Mouse (Mus musculus): ENCODE results near the gene Scp2.
"Not testable (repeated sequence)": the region's sequence is repeated elsewhere in the genome, so short reads cannot be mapped to it uniquely, and the experiment has no call there.

Scp2 gene

GRCm38 (mm10) chr4:108092741-108093397 is 51.9 kb downstream of the Scp2 start:
- no peak for DNase-seq

DNA sequence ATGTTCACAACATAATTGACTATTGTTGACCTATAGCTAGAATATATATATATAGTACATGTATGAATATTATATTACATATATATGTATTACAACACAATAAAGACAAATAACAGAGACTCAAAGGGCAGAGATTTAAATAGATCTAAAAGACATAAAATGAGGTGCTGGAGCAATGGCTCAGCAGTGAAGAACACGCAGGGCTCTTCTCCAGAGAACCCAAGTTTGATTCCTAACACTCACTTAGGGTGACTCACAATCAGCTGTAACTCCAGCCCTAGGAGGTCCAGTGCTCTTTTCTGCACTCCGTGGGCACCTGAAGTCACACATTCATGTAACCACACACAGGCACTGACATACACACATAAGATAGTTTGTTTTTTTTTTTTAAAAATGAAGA is 60.8 kb downstream of the Scp2 start:
- no peak for DNase-seq

- DNase-seq: no peak
Measured at GRCm38 (mm10) chr4:108083032-108083735, 61.6 kb downstream of the Scp2 start.

GRCm38 (mm10) chr4:108082401-108082806 is 62.4 kb downstream of the Scp2 start:
- DNase-seq: no peak

- DNase-seq: no peak
Measured at GRCm38 (mm10) chr4:108080876-108081275, 63.9 kb downstream of the Scp2 start.

DNA sequence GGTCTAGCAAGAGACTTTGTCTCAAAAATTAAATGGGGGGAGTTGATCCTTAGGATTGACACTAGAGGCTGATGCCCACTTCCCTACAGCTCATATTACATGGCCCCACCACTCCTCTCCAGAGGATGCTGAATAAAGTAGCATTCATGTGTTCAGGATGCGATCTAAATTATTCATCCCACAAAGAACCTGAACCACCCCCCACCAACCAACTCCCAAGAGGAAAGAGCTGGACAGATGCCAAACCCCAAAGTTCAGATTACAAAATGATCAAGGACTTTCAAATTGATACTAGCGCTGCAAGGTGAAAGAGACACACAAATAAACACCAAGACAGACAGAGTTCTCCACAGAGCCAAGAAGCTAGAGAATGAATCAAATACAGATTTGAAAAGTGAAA is 65.0 kb downstream of the Scp2 start:
- no peak for DNase-seq

DNA sequence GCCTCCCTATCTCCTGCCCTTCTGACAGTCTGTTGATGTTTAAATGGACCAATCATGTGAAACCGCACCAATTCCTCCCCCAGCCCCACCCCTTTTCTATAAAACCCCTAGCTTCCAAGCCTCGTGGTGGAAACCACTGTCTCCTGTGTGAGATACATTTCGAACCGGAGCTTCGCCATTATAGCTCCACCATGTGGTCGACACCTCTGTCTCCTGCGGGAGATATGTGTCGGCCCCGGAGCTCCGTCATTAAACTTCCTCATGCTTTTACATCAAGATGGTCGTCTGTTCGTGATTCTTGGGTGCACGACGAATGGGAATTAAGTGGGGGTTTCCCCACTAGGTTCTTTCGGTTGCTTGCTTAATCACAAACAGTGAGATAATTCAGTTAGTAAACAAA is 65.6 kb downstream of the Scp2 start:
- DNase-seq: not testable (repeated sequence)

DNA sequence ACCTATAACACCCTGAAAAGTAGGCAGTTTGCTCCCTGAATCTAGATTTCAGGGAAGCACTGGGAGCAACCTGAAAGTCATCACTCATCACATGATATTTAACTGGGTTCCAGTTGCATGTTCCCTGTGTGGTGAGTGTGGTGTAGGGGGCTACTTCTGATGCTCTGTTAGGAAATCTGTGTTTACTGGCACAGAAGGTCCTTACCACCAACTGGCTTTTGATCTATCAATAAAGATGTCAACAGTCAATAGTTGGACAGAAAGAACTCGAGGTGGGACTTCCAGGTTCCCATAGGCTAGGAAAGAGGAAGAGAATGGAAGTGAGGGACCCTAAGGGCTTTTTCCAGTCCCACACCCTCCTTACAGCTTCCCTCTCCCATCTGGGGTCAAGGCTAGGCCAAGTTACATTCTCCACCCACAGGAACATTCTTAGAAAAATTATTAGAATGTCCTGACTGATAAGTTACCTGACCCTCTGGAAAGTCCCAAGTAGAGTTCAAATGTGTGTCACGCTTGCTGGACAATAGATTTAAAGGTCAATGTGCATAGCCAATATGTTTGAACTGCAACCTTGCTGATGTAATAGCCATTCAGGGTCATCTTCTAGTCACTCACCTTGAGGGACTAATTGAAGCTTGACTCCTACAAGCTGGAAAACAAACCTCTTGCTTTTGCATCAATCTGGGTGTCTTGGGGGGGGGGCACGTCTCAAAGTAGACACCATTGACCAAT is 67.4 kb downstream of the Scp2 start:
- no peak for DNase-seq

- DNase-seq: no peak
Measured at GRCm38 (mm10) chr4:108074204-108074823, 70.5 kb downstream of the Scp2 start.

- peak; percentile 24 to 34 for DNase-seq
Measured at GRCm38 (mm10) chr4:108072086-108072485, 72.7 kb downstream of the Scp2 start.

DNA sequence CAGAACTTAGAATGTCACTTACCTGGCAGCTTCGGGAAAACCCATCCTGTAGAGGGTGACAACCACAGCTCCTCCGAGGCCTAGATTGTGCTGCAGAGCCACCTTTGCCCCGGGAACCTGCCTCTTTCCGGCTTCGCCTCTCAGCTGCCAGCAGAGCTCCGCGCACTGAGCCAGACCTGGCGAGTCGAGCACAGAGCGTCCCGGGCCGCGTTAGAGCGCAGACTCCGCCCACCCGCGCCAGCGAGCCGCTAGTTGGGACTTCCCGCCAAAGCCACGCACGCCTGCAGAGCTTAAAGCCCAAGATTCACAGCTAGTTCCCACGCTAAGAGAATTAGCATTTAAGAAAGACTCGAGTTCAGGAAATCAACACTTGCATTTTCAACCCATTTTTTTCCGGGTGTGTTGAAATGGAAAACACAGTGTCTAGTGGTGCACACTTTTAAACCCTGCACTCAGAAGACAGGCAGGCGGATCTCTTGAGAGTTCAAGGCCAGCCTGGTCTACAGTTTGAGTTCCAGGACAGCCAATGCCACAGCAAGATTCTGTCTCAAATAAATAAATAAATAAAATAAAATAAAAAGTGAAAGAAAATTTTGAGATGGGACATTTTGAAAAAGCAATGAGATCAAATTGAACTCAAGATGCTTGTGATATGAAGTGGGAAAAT is 73.4 kb downstream of the Scp2 start:
- DNase-seq: peak; percentile 94 to 97

DNA sequence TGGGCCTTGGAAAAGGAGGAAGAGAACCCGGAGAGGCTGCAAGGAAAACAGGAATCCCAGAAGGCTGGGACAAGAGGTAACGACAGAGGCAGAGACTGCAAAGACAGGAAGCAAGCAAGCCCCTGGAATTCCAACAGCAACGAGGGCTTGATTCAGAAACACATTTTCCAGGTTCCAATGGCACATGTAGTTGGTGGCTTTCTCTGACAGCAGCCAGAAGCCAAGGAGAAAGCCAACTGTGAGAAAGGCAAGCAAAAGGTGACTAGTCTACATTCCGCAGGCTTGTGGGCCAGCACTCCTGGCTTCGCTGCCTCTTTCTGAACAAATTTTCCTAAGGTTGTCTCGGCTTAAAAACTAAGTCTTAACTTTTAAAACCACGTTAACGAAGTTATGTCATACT is 74.1 kb downstream of the Scp2 start:
- DNase-seq: peak; percentile 12 to 29

- no peak for DNase-seq
Measured at GRCm38 (mm10) chr4:108070286-108070685, 74.5 kb downstream of the Scp2 start.

DNA sequence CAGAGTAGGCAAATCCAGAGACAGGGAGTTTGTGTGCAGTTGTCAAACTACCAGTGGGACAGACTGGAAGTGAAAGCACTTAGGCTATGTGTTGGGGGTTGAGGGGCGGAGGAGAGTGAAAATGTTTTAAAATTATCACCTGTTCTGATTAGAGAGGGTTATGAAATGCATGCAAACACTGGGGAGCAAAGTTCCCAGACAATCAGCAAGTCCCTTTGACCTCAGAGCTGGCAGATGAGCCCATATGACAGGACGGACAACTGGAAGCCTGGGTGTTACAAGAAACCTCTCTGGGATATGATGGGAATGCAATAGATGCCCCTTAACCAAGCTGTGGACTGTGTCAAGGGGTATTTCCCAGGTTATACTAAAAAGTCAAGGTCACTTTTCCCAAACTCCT is 76.7 kb downstream of the Scp2 start:
- DNase-seq: no peak

DNA sequence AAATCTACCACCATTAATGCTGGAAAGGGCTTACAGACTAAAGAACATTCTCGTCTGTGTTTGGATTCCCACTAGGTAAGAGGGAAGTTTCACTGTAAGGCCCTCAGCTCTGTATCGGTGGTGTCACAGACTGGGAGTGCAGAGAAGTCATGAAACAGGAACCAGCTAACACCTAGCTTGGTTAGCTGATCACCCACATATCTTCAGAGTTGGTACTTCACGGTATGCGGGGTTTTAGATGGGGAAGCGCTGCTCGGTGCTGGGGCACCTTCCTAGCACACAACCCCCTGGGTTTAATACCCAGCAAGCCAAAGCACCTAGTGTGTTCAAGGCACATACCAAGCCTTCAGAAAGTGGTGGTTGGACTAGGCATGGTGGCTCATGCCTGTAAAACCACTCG is 77.5 kb downstream of the Scp2 start:
- no peak for DNase-seq

- DNase-seq: no peak
Measured at GRCm38 (mm10) chr4:108066569-108066968, 78.2 kb downstream of the Scp2 start.

- no peak for DNase-seq
Measured at GRCm38 (mm10) chr4:108065176-108065844, 79.5 kb downstream of the Scp2 start.

GRCm38 (mm10) chr4:108063616-108064015 is 81.2 kb downstream of the Scp2 start:
- DNase-seq: no peak

DNA sequence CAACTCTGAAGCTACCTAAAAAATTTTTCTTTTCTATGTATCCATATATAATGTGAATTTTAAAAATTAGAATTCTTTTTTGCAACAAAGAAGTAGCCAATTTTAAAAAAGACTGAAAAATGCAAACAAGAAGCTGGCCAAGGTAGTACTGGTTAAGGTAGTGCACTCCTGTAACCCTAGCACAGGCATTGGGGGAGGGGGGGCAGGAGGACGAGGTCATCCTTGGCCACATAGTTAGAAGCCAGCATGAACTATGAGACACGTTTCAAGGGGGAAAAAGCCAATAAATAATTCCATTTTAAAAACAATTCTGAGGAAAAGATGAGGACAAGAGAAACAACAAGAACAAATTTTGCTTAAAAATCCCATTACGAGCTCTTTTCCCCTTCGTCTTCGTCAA is 82.3 kb downstream of the Scp2 start:
- DNase-seq: no peak

DNA sequence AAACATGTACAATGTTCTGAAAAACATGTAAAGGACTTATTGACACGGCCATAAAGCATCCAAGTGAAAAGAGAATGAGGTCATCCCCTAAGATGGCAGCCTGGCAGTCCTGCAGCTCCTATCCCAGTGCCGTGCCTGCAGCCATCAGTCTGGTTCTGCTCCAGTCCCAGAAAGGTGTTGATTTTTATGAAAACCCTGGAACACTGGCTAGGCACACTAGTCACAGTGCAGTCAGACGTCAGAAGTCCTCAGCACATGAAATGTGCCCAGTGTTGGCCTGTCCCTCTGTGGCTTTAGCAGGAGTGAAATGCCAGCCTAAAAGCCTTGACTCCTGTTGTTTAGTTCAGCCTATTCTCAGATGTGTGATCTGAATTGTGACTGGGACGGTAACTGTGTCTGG is 84.0 kb downstream of the Scp2 start:
- no peak for DNase-seq

DNA sequence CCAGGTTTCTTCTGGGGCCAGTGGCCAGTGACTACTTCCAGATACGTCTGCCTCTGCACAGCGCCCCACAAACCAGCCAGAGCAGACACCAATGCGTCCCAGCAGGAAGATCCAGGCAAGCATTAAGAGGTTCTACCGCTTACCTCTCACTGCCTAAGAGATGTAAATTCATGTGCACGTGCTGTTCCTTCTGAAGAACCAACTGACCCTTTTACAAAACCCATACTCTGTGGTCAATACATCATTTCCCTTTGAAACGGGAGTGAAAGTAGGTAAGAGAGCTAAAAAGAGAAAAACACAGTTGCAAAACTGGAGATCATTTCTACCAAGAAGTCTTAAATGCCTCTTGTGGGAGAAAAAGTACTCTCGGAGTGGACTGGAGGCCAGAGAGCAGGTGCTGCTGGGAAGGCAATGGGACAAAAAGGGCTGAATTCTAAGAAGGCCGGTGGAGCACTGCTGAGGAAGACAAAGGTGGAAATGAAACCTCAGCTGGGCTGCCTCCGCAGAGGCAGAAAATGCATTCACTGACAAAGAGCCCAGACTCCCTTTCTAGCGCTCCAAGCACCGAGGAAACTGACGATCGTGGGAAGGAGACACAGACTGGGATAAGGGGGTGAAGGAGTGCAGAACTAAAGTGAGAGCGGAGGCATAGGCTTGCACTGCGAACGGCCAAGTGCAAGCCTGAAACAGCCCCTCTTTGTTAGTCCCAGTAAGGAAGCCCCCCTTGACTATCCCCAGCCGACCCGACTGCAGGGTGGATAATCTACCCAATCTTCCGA is 85.0 kb downstream of the Scp2 start:
- DNase-seq: no peak

- no peak for DNase-seq
Measured at GRCm38 (mm10) chr4:108058166-108058565, 86.6 kb downstream of the Scp2 start.

Data from cerebellum, postnatal 10 days (tissue).